Mouse (Mus musculus) cerebellum, postnatal 4 days (tissue): ENCODE results near the gene Gle1.
A peak's percentile ranks its signal among the peaks of the same experiment; 100 is the strongest.
"Not testable (repeated sequence)": the region's sequence is repeated elsewhere in the genome, so short reads cannot be mapped to it uniquely, and the experiment has no call there.

Experiments used
- DNase-seq, 2 experiments: peaks; one replicate each; pipeline ENCODE4 v3.0.0; 2022; ENCODE audit warnings: low spot score in 2 of 2, mixed read lengths in 1 of 2

Gle1 gene

GRCm38 (mm10) chr2:29934906-29935599 is at the start of gene Gle1:
Gene Gle1 (plus strand): TSS chr2:29935426.
- DNase-seq, result peak; percentile 95 to 98

- DNase-seq, result not testable (repeated sequence)
Observed at GRCm38 (mm10) chr2:29886659-29887292, 48.5 kb upstream of the Gle1 start.

- peak; percentile 100 for DNase-seq
Observed at GRCm38 (mm10) chr2:29889066-29889944, 45.9 kb upstream of the Gle1 start, which contains the start of gene Odf2. Gene Odf2 (plus strand): TSS chr2:29889221.

GRCm38 (mm10) chr2:29889991-29890833 is 45.0 kb upstream of the Gle1 start:
- DNase-seq, result peak; percentile 47 to 75

DNA sequence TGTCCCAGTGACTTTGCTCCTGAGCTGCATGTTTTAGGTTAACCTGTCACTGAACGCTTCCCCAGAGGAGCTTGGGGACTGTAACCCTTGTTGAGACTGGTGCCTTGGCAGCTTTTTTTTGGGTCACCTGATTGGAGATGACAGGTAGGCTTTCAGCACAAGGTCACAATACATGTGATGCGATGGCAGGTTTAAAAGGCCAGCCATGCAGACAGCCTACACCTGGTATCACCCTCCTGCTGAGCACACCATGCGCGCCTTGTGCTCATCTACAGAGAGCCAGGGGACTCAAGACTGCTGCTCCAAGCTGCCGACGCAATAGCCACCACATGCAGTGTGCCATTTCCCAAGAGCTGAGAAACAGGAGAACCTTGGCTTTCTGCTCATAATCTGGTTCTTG is 43.5 kb upstream of the Gle1 start:
- no peak for DNase-seq

GRCm38 (mm10) chr2:29896071-29896470 is 39.2 kb upstream of the Gle1 start:
- DNase-seq, result no peak

- DNase-seq, result no peak
Observed at GRCm38 (mm10) chr2:29897366-29897765, 37.9 kb upstream of the Gle1 start.

DNA sequence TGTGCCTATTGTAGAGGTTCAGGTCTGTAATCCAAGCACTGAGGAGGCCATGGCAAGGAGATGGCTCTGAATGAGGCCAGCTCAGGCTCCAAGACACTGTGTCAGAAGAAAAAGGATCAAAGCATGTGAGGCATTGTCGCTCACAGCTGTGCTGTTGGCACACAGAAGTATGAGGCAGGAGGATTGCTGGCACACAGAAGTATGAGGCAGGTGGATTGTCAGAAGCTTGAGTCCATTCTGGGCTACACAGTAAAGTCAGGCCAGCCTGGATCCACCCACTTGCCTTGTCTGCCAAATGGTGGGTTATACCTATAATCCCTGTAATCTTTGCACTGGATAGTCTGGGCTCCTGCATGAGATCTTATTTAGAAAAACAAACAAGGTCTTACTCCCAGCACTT is 37.1 kb upstream of the Gle1 start:
- no peak for DNase-seq

DNA sequence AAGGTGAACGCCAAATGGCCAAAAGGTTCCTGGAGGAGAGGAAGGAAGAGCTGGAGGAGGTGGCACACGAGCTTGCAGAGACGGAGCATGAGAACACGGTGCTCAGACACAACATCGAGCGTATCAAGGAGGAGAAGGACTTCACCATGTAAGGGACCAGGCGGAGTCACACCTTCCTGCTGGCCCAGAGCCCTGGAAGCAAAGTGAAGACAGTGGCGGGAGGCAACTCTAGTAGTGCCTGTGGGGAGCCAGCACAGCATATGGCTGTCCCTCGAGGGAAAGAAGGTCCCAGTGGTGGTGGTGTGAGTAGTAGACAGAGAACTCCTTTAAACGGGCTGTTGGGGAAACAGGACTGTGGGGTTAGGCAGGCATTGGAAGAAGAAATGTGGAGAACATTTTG is 33.0 kb upstream of the Gle1 start:
- DNase-seq, result no peak

DNA sequence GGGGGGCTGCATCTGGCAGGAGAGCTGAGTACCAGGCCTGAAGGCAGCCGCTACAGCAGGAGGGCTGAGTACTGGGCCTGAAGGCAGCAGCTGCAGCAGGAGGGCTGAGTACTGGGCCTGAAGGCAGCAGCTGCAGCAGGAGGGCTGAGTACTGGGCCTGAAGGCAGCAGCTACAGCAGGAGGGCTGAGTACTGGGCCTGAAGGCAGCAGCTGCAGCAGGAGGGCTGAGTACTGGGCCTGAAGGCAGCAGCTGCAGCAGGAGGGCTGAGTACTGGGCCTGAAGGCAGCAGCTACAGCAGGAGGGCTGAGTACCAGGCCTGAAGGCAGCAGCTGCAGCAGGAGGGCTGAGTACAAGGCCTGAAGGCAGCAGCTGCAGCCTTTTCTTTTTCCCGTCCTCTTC is 27.1 kb upstream of the Gle1 start:
- not testable (repeated sequence) for DNase-seq

DNA sequence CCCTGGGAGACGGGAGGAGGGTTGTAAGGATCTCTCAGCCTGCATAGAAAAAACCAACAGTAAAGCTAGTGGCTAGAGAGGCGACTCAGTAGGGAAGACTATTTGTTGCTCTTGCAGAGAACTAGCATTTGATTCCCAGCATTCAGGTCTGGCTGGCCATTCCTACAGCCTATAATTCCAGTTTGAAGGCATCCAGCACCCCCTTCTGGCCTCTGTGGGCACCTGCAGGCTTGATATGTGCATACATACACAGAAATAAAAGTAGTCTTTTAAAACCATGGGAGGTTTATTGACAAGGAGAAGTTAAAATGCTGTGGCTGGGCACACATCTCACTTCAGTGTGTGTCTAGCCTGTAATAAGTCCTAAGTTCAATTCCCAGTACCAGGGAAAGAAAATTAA is 25.2 kb upstream of the Gle1 start:
- DNase-seq, result no peak

GRCm38 (mm10) chr2:29917621-29918020 is 17.6 kb upstream of the Gle1 start:
- DNase-seq, result no peak

DNA sequence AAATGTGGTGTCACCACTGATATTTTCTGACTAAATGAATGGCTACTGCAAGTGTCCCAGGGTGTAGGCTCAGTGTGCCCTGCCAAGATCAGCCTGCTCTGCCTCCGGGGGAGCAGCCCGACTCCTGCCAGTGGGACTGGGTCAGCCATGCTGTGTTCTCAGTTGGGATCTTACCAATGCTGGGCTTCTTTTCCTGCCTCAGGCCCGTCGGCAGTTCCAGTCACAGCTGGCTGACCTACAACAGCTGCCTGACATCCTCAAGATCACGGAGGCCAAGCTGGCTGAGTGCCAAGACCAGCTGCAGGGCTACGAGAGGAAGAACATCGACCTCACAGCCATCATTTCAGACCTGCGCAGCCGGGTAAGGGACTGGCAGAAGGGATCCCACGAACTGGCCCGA is 13.2 kb upstream of the Gle1 start:
- DNase-seq, result peak in 1 of 2 experiments; percentile 16

DNA sequence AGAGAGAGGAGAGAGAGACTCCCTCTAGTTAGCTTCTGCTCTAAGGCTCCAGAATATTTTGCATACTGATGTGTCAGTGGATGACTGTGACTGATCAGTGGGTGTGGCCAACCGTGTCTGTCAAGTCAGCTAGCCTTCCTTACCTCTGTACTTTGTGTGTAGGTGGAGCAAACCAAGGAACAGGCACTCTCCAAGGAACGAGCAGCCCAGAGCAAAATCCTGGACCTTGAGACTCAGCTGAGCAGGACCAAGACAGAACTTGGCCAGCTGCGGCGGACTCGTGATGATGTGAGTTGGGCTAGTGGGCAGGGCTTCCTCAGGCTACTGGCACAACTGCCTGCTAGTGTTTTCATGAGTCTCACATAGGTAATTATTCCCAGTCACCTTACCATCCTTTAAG is 8.7 kb upstream of the Gle1 start:
- no peak for DNase-seq

GRCm38 (mm10) chr2:29930506-29930905 is 4.7 kb upstream of the Gle1 start:
- DNase-seq, result peak in 1 of 2 experiments; percentile 42

- DNase-seq, result no peak
Observed at GRCm38 (mm10) chr2:29931194-29931593, 4.0 kb upstream of the Gle1 start.

- no peak for DNase-seq
Observed at GRCm38 (mm10) chr2:29940073-29940472, 4.8 kb downstream of the Gle1 start.

- DNase-seq, result no peak
Observed at GRCm38 (mm10) chr2:29940826-29941225, 5.6 kb downstream of the Gle1 start.

DNA sequence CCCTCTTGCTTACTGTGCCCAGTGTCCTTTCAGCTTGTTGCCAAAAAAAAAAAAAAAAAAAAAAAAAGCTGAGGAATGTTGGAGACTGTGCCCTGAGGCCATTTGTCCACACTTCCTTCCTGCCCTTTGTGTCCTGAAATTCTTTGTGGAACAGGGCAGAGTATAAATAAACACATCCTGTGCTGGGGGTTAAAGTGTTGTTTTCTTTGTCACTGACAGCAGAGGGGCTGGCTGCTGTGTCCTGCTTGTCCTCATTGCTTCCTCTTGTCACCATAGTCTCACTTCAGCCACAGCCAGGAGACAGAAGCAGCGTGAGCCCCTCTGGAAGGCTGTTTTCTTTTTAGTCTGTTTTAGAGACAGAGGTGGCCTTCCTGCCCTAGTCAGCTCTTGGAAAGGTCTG is 9.5 kb downstream of the Gle1 start:
- DNase-seq, result no peak

GRCm38 (mm10) chr2:29948896-29949295 is 13.7 kb downstream of the Gle1 start:
- no peak for DNase-seq

DNA sequence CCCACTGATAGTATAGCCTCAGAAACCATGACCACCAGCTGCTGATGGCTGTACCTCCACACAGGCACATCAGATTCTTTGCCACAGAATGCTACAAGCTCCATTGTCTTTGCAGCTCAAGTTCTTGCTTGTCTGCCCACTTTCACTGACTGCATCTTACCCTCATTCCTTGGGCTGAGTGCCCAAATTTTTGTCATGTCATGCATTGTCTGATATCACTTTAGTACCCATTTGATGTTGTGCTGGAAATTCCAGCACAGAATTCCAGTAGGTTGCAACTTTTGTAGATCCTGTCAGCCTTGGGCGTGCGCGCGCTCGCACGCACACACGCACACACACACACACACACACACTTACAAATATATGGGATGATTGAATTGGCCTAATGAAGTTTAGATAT is 26.0 kb downstream of the Gle1 start:
- no peak for DNase-seq
